Mouse (Mus musculus) midbrain, postnatal 0 days (tissue): ENCODE measurements at regions not wholly inside any gene's neighbourhood (a gene's known extent, or its start where the extent isn't known, plus 50 kb on each side); places are given as distances from the start of the nearest gene placed in this dataset.

Experiments used
- ATAC-seq: fragments of 200-750 bp; cut with Nextera tagmentation; 2 replicates; pipeline ENCODE4 v1.8.0; 2017; ENCODE audit warnings: moderate number of reproducible peaks, mild to moderate bottlenecking, moderate TSS enrichment, moderate library complexity; ENCODE audit not compliant: low FRiP score
- DNase-seq: peaks from one replicate; pipeline ENCODE4 v3.0.0-alpha.2; 2015; ENCODE audit warnings: low spot score
- H3K27ac ChIP-seq: fragments of 300-500 bp; sonication (generic); 2 replicates; pipeline ENCODE4 v1.5.1; 2014; ENCODE audit warnings: low read depth, mild to moderate bottlenecking, low read length, mixed read lengths
- H3K27me3 ChIP-seq: fragments of 300-500 bp; sonication (generic); 2 replicates; pipeline ENCODE4 v1.6.1; 2014; ENCODE audit warnings: low read length, control low read depth, mixed read lengths; ENCODE audit not compliant: insufficient read depth
- H3K36me3 ChIP-seq: fragments of 300-500 bp; sonication (generic); 2 replicates; pipeline ENCODE4 v1.6.1; 2014; ENCODE audit warnings: low read length, control low read depth, mixed read lengths; ENCODE audit not compliant: insufficient read depth
- H3K4me1 ChIP-seq: fragments of 300-500 bp; sonication (generic); 2 replicates; pipeline ENCODE4 v1.6.1; 2014; ENCODE audit warnings: mild to moderate bottlenecking, control low read depth, antibody characterized with exemption, low read length, mixed read lengths; ENCODE audit not compliant: insufficient read depth
- H3K4me2 ChIP-seq: fragments of 300-500 bp; sonication (generic); 2 replicates; pipeline ENCODE4 v1.6.1; 2014; ENCODE audit warnings: low read depth, mild to moderate bottlenecking, low read length, mixed read lengths; ENCODE audit not compliant: poor library complexity, severe bottlenecking
- H3K4me3 ChIP-seq: fragments of 300-500 bp; sonication (generic); 2 replicates; pipeline ENCODE4 v1.5.1; 2014; ENCODE audit warnings: low read depth, mild to moderate bottlenecking, low read length, moderate library complexity
- H3K9ac ChIP-seq: fragments of 300-500 bp; sonication (generic); replicated peaks from 2 replicates; pipeline ENCODE4 v1.6.1; 2014; ENCODE audit warnings: mild to moderate bottlenecking, low read length, moderate library complexity, mixed read lengths; ENCODE audit not compliant: poor library complexity, severe bottlenecking
- H3K9me3 ChIP-seq: fragments of 300-500 bp; sonication (generic); 2 replicates; pipeline ENCODE4 v1.6.1; 2016; ENCODE audit warnings: low read length, control low read depth
- CTCF ChIP-seq: IDR thresholded peaks from 2 replicates; pipeline ENCODE4 v1.5.1; 2016; ENCODE audit warnings: antibody characterized with exemption, mild to moderate bottlenecking
- WGBS: fragments of 180-500 bp; shearing (Covaris S2); extraction: QIAGEN DNeasy Blood & Tissue Kit; methylation state at CpG from one replicate; pipeline ENCODE4 v1.1.7; 2014; 5-methylcytosine and 5-hydroxymethylcytosine counted together

- Histone ChIP-seq H3K36me3 (no peaks in the 10 kb centered on the region), H3K27me3 (no peaks in the 10 kb centered on the region), H3K27ac (no peak overlapping the region), H3K4me1 (no peaks in the 10 kb centered on the region), H3K9me3 (no peaks in the 10 kb centered on the region), H3K4me3 (no peak overlapping the region), H3K9ac (no peak overlapping the region), H3K4me2 (no peak overlapping the region)
- no peak for TF ChIP-seq CTCF
- no peak for ATAC-seq
- WGBS: 76% methylated on average over 1 of the region's 1 CpGs
- no peak for DNase-seq
These were observed 614.8 kb upstream of the Stxbp6 start for GRCm38 (mm10) chr12:45689291-45689690.

- Histone ChIP-seq H3K9ac (no peak overlapping the region), H3K36me3 (no peaks in the 10 kb centered on the region), H3K27me3 (no peaks in the 10 kb centered on the region), H3K9me3 (no peaks in the 10 kb centered on the region), H3K4me1 (no peaks in the 10 kb centered on the region), H3K27ac (no peak overlapping the region), H3K4me2 (no peak overlapping the region), H3K4me3 (no peak overlapping the region)
- DNase-seq (no peak), ATAC-seq (no peak)
- no peak for TF ChIP-seq CTCF
These were observed 612.3 kb upstream of the Stxbp6 start for GRCm38 (mm10) chr12:45686765-45687164.

- DNase-seq (no peak), ATAC-seq (no peak)
- no peaks in the 10 kb centered on the region for H3K36me3 ChIP-seq
- H3K27ac ChIP-seq: peak overlapping the region; percentile 79
- no peaks in the 10 kb centered on the region for H3K9me3 ChIP-seq
- no peak overlapping the region for H3K4me3 ChIP-seq
- no peak overlapping the region for H3K9ac ChIP-seq
- TF ChIP-seq CTCF: no peak
- WGBS: 19% methylated on average over 3 of the region's 3 CpGs
- peak overlapping the region; percentile 5; the same call in 1 of the 2 replicates for H3K4me2 ChIP-seq
- H3K27me3 ChIP-seq: no peaks in the 10 kb centered on the region
- peaks cover 6% of the 10 kb centered on the region; the same call in 1 of the 2 replicates for H3K4me1 ChIP-seq
These were observed 597.9 kb upstream of the Stxbp6 start for GRCm38 (mm10) chr12:45672361-45672760.

GRCm38 (mm10) chr12:45671554-45671948 lies 597.0 kb upstream of the Stxbp6 start:
- H3K4me3 ChIP-seq: no peak overlapping the region
- peak overlapping the region; percentile 79 for H3K27ac ChIP-seq
- H3K4me1 ChIP-seq: peaks cover 6% of the 10 kb centered on the region; the same call in 1 of the 2 replicates
- no peak for TF ChIP-seq CTCF
- ATAC-seq: peak; percentile 43; the same call in 1 of the 2 replicates
- H3K9me3 ChIP-seq: no peaks in the 10 kb centered on the region
- 43% methylated on average over 4 of the region's 4 CpGs for WGBS
- DNase-seq: peak; percentile 46
- no peaks in the 10 kb centered on the region for H3K36me3 ChIP-seq
- H3K27me3 ChIP-seq: no peaks in the 10 kb centered on the region
- 0 out of 2 replicates have a peak overlapping the region, but pooled peaks have one; percentile 12 for H3K4me2 ChIP-seq
- peak overlapping the region; percentile 24; the same call in 1 of the 2 replicates for H3K9ac ChIP-seq

DNA sequence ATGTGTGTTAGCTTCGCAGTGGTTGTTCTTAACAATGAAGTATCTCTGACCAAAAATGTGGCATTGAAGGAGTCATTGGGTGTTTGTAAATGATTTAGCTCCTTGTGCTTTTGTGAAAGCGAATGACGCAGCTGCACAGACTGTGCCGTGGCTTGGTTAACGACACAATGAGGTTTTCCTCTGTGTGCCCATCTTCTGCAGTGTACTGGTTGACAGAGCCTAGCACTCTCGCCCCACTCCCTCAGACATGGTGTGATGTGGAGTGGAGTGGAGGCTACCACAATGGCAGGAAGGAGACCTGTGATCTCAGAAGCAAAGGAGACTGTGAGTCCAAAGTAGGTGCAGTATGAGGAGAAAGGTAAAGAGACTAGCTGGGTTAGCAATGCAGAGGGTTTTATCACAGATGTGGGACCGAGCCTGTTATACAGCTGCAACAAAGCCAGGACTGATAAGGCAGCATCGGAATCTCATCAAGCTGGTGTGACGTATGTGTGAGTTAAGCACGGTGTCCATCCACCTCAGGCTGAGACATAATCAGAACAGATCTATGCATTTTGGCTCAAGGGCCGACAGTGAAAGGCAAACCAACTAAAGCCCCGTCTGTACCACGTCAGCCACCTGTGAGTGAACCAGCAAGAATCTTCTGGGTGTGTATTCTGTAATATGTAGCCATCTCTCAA lies 596.5 kb upstream of the Stxbp6 start:
- peak overlapping the region; percentile 79 for H3K27ac ChIP-seq
- no peak overlapping the region for H3K4me2 ChIP-seq
- TF ChIP-seq CTCF: no peak
- H3K36me3 ChIP-seq: no peaks in the 10 kb centered on the region
- DNase-seq: peak; percentile 15
- H3K4me1 ChIP-seq: peaks cover 6% of the 10 kb centered on the region; the same call in 1 of the 2 replicates
- ATAC-seq: peak; percentile 72
- no peaks in the 10 kb centered on the region for H3K27me3 ChIP-seq
- H3K9me3 ChIP-seq: no peaks in the 10 kb centered on the region
- no peak overlapping the region for H3K4me3 ChIP-seq
- WGBS: 52% methylated on average over 13 of the region's 13 CpGs
- peak overlapping the region; percentile 24; the same call in 1 of the 2 replicates for H3K9ac ChIP-seq

- DNase-seq: peak; percentile 34
- WGBS: 51% methylated on average over 6 of the region's 6 CpGs
- Histone ChIP-seq H3K27me3 (no peaks in the 10 kb centered on the region), H3K4me1 (peaks cover 6% of the 10 kb centered on the region; the same call in 1 of the 2 replicates), H3K9ac (0 out of 2 replicates have a peak overlapping the region, but pooled peaks have one; percentile 20), H3K4me3 (no peak overlapping the region), H3K36me3 (no peaks in the 10 kb centered on the region), H3K27ac (peak overlapping the region; percentile 79), H3K9me3 (no peaks in the 10 kb centered on the region), H3K4me2 (no peak overlapping the region)
- peak; percentile 34 for TF ChIP-seq CTCF
- ATAC-seq: peak; percentile 54
These were observed 595.9 kb upstream of the Stxbp6 start for GRCm38 (mm10) chr12:45670246-45670873.
